Mouse (Mus musculus) liver, embryonic 16.5 days (tissue): ENCODE measurements around the gene Cog4. TPM values are rescaled to one million over a fixed set of nuclear protein-coding genes. Genes with fewer than 3 reads are reported as not detected.
A peak's percentile ranks its signal among the peaks of the same experiment; 100 is the strongest.
"Not testable (repeated sequence)": the region's sequence is repeated elsewhere in the genome, so short reads cannot be mapped to it uniquely, and the experiment has no call there.

Experiments used
- ATAC-seq: fragments of 200-750 bp; cut with Nextera tagmentation; 2 replicates; pipeline ENCODE4 v1.8.0; 2017; ENCODE audit warnings: low read depth, mild to moderate bottlenecking, moderate number of reproducible peaks, moderate library complexity
- H3K27ac ChIP-seq: fragments of 300-500 bp; sonication (generic); 2 replicates; pipeline ENCODE4 v1.5.1; 2014; ENCODE audit warnings: mild to moderate bottlenecking, low read length
- H3K27me3 ChIP-seq: fragments of 300-500 bp; sonication (generic); 2 replicates; pipeline ENCODE4 v1.6.1; 2014; ENCODE audit warnings: low read depth, low read length, mixed read lengths; ENCODE audit not compliant: control insufficient read depth, insufficient read depth
- H3K36me3 ChIP-seq: fragments of 300-500 bp; sonication (generic); 2 replicates; pipeline ENCODE4 v1.6.1; 2014; ENCODE audit warnings: mild to moderate bottlenecking; ENCODE audit not compliant: control insufficient read depth, insufficient read depth
- H3K4me1 ChIP-seq: fragments of 300-500 bp; sonication (generic); 2 replicates; pipeline ENCODE4 v1.6.1; 2014; ENCODE audit warnings: low read depth, low read length, mixed read lengths; ENCODE audit not compliant: control insufficient read depth
- H3K4me2 ChIP-seq: fragments of 300-500 bp; sonication (generic); 2 replicates; pipeline ENCODE4 v1.6.1; 2014; ENCODE audit warnings: low read depth, low read length, mixed read lengths
- H3K4me3 ChIP-seq: fragments of 300-500 bp; sonication (generic); 2 replicates; pipeline ENCODE4 v1.5.1; 2014; ENCODE audit warnings: low read depth, mild to moderate bottlenecking, low read length
- H3K9ac ChIP-seq: fragments of 300-500 bp; sonication (generic); 2 replicates; pipeline ENCODE4 v1.6.1; 2014; ENCODE audit warnings: low read depth, low read length
- H3K9me3 ChIP-seq: fragments of 300-500 bp; sonication (generic); replicated peaks from 2 replicates; pipeline ENCODE4 v1.6.1; 2016; ENCODE audit warnings: low read length; ENCODE audit not compliant: control insufficient read depth
- WGBS: fragments of 180-500 bp; shearing (Covaris S2); extraction: QIAGEN DNeasy Blood & Tissue Kit; methylation state at CpG from one replicate; pipeline ENCODE4 v1.1.7; 2014; ENCODE audit not compliant: insufficient replicate concordance; 5-methylcytosine and 5-hydroxymethylcytosine counted together
- polyA plus RNA-seq: library from polyadenylated mRNA; unstranded; fragments of >200 nt; fragmentation: Nextera tagmentation; extraction: Ambion mirVana; gene quantifications from 2 replicates; pipeline ENCODE4 v1.2.1, GENCODE M21; 2015

Cog4 gene
- polyA plus RNA-seq, 1 experiment from 2014 or later, result 28.4 TPM

DNA sequence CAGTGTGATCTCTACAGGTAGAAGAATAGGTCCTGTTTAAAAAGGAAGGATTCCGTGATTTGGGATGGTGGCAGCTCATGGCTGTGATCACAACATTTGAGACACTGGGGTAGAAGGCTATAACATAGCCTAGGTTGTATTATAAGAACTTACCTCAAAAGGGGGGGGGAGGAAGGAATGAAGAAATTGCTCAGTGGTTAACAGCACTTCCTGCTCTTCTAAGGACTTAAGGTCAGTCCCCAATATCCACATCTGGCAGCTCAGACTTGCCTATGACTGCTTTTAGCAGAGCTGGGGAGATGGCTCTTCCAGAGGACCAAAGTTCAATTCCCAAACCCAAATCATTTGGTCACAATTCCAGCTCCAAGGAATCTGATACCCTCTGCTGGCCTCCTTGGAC lies 60.3 kb downstream of the Cog4 start:
- WGBS, result 63% methylated on average over 1 of the region's 1 CpGs
- Histone ChIP-seq H3K4me2 (no peak overlapping the region), H3K4me1 (peaks cover under 1% of the 10 kb centered on the region), H3K36me3 (no peaks in the 10 kb centered on the region), H3K27me3 (no peaks in the 10 kb centered on the region), H3K9me3 (no peaks in the 10 kb centered on the region), H3K9ac (no peak overlapping the region), H3K27ac (no peak overlapping the region), H3K4me3 (no peak overlapping the region)
- no peak for ATAC-seq

DNA sequence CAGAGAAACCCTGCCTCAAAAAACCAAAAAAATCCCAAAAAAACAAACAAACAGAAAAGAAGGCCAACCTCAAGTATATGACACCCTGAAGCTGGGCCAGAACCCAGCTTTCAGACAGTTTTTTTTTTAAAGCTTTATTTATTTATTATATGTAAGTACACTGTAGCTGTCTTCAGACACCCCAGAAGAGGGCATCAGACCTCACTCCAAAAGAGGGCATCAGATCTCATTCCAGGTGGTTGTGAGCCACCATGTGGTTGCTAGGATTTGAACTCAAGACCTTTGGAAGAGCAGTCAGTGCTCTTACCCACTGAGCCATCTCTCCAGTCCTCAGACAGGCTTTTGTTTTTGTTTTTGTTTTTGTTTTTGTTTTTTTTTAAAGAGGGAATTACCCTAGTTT lies 63.5 kb downstream of the Cog4 start:
- H3K4me3 ChIP-seq, result not testable (repeated sequence)

DNA sequence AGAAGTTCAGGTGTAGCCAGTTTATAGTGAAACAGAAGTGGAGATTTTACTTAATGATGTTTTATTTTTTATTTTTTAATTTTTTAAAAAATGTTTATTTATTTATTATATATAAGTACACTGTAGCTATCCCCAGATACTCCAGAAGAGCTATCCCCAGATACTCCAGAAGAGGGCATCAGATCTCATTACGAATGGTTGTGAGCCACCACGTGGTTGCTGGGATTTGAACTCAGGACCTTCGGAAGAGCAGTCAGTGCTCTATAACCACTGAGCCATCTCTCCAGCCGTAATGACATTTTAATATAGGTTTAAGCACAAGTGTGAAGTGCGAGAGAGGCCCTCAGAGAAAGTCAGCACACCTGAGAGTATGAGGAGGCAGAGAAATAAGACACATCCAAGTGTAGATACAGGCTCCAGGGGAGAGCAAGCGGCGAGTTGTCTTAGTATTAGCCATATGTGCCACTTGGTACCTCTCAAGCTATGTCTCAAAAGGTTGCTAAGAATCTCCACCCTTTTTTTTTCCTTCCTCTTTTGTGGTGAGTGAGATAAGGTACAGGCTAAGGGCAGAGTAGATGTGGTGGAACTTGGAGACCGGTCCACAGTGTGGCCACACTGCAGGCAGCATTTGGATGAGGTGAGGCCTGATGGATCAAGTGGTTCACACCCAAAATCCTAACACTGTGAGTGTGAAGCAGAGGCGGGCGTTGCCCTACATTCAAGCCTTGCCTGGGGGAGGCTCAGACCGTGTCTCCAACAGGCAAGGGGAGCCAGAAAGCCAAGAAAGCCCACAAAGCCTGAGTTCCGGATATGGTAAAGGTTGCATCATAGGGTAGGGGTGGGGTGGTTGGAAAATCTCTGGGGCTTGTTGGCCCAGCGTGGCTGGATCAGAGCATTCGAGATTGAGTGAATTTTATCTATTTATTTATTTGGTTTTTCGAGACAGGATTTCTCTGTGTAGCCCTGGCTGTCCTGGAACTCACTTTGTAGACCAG lies 65.5 kb downstream of the Cog4 start:
- H3K9ac ChIP-seq, result no peak overlapping the region
- peaks cover 6% of the 10 kb centered on the region for H3K4me1 ChIP-seq
- H3K4me2 ChIP-seq, result 0 out of 2 replicates have a peak overlapping the region, but pooled peaks have one; percentile 18
- no peaks in the 10 kb centered on the region for H3K36me3 ChIP-seq
- H3K27ac ChIP-seq, result peak overlapping the region; percentile 61
- H3K9me3 ChIP-seq, result no peaks in the 10 kb centered on the region
- no peaks in the 10 kb centered on the region for H3K27me3 ChIP-seq
- WGBS, result 33% methylated on average over 15 of the region's 15 CpGs
- ATAC-seq, result peak; percentile 77
- no peak overlapping the region for H3K4me3 ChIP-seq

More for the DNA sequence above, 63.5 kb downstream of the Cog4 start:
- ATAC-seq, H3K36me3 ChIP-seq, H3K9ac ChIP-seq, H3K27me3 ChIP-seq, H3K9me3 ChIP-seq, H3K4me1 ChIP-seq, H3K4me2 ChIP-seq, H3K27ac ChIP-seq: not testable (repeated sequence)

DNA sequence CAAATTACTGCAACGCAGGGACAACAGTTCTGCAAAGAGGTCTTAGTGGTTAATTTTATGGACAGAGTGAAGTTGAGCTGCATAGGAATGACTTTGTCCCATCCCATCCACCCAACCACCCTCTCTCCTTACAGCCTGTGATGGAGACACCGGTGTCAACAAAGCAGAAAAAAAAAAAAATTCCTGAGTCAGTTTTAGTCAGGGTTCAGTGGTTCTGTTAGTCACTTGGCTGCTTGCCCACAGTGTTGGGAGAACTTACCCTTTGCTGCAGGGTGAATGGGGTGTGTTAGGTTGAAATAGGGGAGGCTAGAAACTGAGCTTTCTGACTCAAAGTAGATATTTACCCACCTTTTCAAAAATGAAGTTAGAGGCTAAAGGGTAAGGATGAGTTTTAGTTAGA lies 71.0 kb downstream of the Cog4 start:
- WGBS, result 53% methylated on average over 2 of the region's 2 CpGs
- peaks cover 30% of the 10 kb centered on the region for H3K4me1 ChIP-seq
- H3K27me3 ChIP-seq, result no peaks in the 10 kb centered on the region
- no peak overlapping the region for H3K4me3 ChIP-seq
- no peaks in the 10 kb centered on the region for H3K36me3 ChIP-seq
- no peak overlapping the region for H3K4me2 ChIP-seq
- no peak for ATAC-seq
- no peaks in the 10 kb centered on the region for H3K9me3 ChIP-seq
- H3K9ac ChIP-seq, result no peak overlapping the region
- H3K27ac ChIP-seq, result no peak overlapping the region

DNA sequence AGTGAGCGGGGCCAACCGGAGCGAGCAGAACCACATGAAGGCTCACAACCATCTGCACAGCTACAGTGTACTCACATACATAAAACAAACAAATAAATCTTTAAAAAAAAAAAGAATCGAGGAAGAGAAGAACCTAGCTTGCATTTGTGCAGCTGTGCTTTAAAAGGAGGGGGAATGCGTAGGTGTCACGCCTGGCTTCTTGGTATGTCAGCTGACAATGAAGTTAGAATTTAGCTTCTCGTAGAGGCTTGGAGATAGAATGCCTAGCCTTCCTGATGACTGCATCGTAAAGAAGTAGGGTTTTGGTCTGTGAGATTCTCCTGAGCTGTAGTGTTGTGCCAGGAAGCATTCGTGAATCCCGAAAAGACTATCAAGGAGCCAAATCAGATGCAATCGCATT lies 71.6 kb downstream of the Cog4 start:
- no peak overlapping the region for H3K9ac ChIP-seq
- no peaks in the 10 kb centered on the region for H3K36me3 ChIP-seq
- no peak overlapping the region for H3K27ac ChIP-seq
- no peaks in the 10 kb centered on the region for H3K9me3 ChIP-seq
- H3K4me1 ChIP-seq, result peaks cover 36% of the 10 kb centered on the region
- ATAC-seq, result no peak
- H3K27me3 ChIP-seq, result no peaks in the 10 kb centered on the region
- H3K4me3 ChIP-seq, result no peak overlapping the region
- no peak overlapping the region for H3K4me2 ChIP-seq
- 82% methylated on average over 11 of the region's 11 CpGs for WGBS

DNA sequence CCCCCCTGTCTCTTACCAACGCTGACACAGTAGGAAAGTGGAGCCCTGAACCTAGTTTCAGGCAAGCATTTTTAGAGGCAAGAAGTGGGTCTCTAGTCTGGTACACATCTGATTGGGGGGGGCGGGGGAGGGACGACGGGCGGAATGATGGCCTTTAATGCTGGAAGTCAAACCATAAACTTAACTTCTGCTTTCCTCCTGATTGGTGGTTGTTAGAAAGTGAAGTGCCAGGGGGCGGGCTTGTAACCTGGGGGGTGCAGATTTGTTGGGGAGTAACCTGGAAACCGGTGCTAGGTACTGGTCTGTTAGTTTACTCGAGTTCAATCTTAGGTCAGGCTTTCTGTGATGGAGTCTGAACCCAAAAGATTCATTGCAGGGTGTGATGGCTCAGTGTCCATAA lies 72.1 kb downstream of the Cog4 start:
- no peak for ATAC-seq
- Histone ChIP-seq H3K27me3 (no peaks in the 10 kb centered on the region), H3K9me3 (no peaks in the 10 kb centered on the region), H3K27ac (no peak overlapping the region), H3K4me2 (no peak overlapping the region), H3K4me3 (no peak overlapping the region), H3K36me3 (no peaks in the 10 kb centered on the region), H3K4me1 (peaks cover 40% of the 10 kb centered on the region), H3K9ac (no peak overlapping the region)
- 45% methylated on average over 8 of the region's 8 CpGs for WGBS

DNA sequence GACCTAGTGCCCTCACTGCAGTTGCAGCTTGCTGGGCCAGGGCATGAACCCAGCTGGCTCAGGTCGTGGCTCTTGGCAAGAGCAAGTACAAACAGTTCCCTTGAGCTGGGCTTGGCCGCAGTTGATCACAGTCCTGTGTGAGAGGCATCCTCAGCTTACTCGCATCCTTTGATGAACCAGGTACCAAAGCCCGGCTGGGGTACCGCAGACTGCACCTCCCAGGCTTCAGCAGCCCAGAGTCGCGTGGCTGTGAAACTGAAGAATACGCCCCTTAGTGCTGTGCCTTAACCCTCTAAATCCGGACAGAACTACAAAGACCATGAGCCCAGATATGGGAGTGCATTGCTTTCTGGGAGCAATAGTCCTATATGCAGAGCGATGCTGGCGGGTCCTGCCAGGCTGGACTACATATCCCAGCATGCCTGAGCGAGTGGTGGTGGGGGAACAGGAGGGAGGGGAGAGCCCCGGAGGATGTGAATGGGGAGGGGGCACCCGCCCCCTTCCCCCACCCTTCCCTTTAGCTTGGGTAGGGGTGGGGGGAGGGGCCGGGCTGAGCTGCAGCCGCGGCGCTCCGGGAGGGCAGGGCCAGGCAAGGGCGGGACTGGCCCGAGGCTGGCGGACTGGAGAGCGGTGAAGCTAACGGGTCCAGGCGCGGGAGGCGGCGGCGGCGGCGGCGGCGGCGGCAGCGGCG lies 73.1 kb downstream of the Cog4 start, which contains the start of gene St3gal2:
TSS of gene St3gal2 (plus strand) at position 582 of the 691 bp plus-strand sequence.
- Histone ChIP-seq H3K4me3 (peak within 1 kb of the TSS; percentile 88), H3K4me2 (peak within 1 kb of the TSS; percentile 75), H3K27me3 (no peaks in the 10 kb centered on the region), H3K4me1 (peaks cover 49% of the 10 kb centered on the region), H3K9me3 (no peaks in the 10 kb centered on the region), H3K9ac (peak within 1 kb of the TSS; percentile 92), H3K36me3 (peaks cover 1% of the 10 kb centered on the region), H3K27ac (peak within 1 kb of the TSS; percentile 93)
- peak; percentile 81 for ATAC-seq
- 2% methylated on average over 23 of the region's 36 CpGs for WGBS

DNA sequence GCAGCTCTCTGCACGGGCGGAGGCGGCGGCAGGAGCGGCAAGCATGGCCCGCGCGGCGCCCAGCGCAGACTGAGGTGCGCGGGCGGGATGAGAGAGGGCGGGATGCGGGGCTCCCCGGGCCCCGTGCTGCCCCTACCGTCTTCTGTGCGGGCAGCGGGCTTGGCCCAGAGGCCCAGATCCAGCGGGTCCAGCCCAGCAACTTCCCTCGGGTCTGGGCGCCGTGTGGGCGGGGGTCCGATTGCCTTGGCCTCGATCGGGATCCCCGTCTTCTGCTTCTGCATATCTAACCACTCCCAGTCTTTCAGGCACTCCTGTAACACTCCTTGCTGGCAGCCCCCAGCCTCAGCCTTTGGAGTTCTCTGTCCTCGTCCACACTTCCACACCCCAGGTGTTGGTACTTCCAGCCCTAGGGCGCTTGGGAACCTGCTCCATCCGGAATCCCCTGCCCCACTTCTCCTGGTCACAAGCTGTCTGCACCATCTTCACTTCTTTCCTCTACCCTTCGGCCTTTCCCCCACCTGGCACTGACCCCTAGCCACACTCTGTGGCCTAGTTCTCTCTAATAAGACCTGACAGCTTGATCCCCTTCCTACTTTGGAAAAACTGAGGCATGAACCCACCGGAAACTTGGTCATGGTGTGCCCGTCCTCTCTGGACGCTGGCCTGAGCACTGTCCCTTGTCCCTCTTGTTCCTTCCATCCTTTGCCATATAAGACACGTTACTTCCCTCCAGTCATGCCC lies 73.8 kb downstream of the Cog4 start:
- 3% methylated on average over 36 of the region's 37 CpGs for WGBS
- no peaks in the 10 kb centered on the region for H3K27me3 ChIP-seq
- peaks cover 53% of the 10 kb centered on the region for H3K4me1 ChIP-seq
- no peaks in the 10 kb centered on the region for H3K9me3 ChIP-seq
- H3K36me3 ChIP-seq, result peaks cover 3% of the 10 kb centered on the region
- H3K4me2 ChIP-seq, result peak overlapping the region; percentile 75
- peak overlapping the region; percentile 92 for H3K9ac ChIP-seq
- H3K27ac ChIP-seq, result peak overlapping the region; percentile 93
- H3K4me3 ChIP-seq, result peak overlapping the region; percentile 88
- peak; percentile 2 for ATAC-seq
